Mouse (Mus musculus) midbrain, embryonic 13.5 days (tissue): ENCODE data around the gene Eef2. TPM values are rescaled to one million over a fixed set of nuclear protein-coding genes. Genes with fewer than 3 reads are reported as not detected.
"Not testable (repeated sequence)": the region's sequence is repeated elsewhere in the genome, so short reads cannot be mapped to it uniquely, and the experiment has no call there.

Experiments used
- ATAC-seq: fragments of 200-750 bp; cut with Nextera tagmentation; 2 replicates; pipeline ENCODE4 v1.8.0; 2017; ENCODE audit warnings: mild to moderate bottlenecking, moderate TSS enrichment, moderate library complexity
- H3K27ac ChIP-seq: fragments of 300-500 bp; sonication (generic); 2 replicates; pipeline ENCODE4 v1.5.1; 2015; ENCODE audit warnings: inconsistent platforms, mild to moderate bottlenecking, moderate library complexity
- H3K27me3 ChIP-seq: fragments of 300-500 bp; sonication (generic); 2 replicates; pipeline ENCODE4 v1.6.1; 2015; ENCODE audit warnings: mild to moderate bottlenecking, inconsistent platforms
- H3K36me3 ChIP-seq: fragments of 300-500 bp; sonication (generic); 2 replicates; pipeline ENCODE4 v1.6.1; 2015; ENCODE audit warnings: mild to moderate bottlenecking, inconsistent platforms
- H3K4me1 ChIP-seq: fragments of 300-500 bp; sonication (generic); replicated peaks from 2 replicates; pipeline ENCODE4 v1.6.1; 2015; ENCODE audit warnings: inconsistent platforms
- H3K4me2 ChIP-seq: fragments of 300-500 bp; sonication (generic); replicated peaks from 2 replicates; pipeline ENCODE4 v1.6.1; 2015; ENCODE audit warnings: moderate library complexity, mild to moderate bottlenecking, inconsistent platforms
- H3K4me3 ChIP-seq: fragments of 300-500 bp; sonication (generic); replicated peaks from 2 replicates; pipeline ENCODE4 v1.5.1; 2015; ENCODE audit warnings: mild to moderate bottlenecking, inconsistent platforms
- H3K9ac ChIP-seq: fragments of 300-500 bp; sonication (generic); replicated peaks from 2 replicates; pipeline ENCODE4 v1.6.1; 2015; ENCODE audit warnings: mild to moderate bottlenecking, inconsistent platforms
- H3K9me3 ChIP-seq: fragments of 300-500 bp; sonication (generic); 2 replicates; pipeline ENCODE4 v1.6.1; 2016; ENCODE audit warnings: mild to moderate bottlenecking, inconsistent platforms
- whole genome bisulfite sequencing: fragments of 180-500 bp; shearing (Covaris S2); methylation state at CpG from one replicate; pipeline ENCODE4 v1.1.7; 2015; 5-methylcytosine and 5-hydroxymethylcytosine counted together
- polyA plus RNA-seq: library from polyadenylated mRNA; unstranded; fragments of >200 nt; fragmentation: Nextera tagmentation; extraction: Ambion mirVana; gene quantifications from 2 replicates; pipeline ENCODE4 v1.2.1, GENCODE M21; 2015

Eef2 gene
- polyA plus RNA-seq, 1 experiment from 2014 or later = 565 TPM

GRCm38 (mm10) chr10:81221402-81222015 lies 45.1 kb downstream of the Eef2 start:
- WGBS = 84% methylated on average over 5 of the region's 5 CpGs
- H3K36me3 ChIP-seq = peaks cover 72% of the 10 kb centered on the region
- ATAC-seq = no peak
- H3K27ac ChIP-seq = no peak overlapping the region
- H3K9ac ChIP-seq = no peak overlapping the region
- H3K4me3 ChIP-seq = no peak overlapping the region
- H3K4me2 ChIP-seq = no peak overlapping the region
- 0 out of 2 replicates have a peak, but pooled peaks cover 4% of the 10 kb centered on the region for H3K4me1 ChIP-seq
- no peaks in the 10 kb centered on the region for H3K27me3 ChIP-seq
- no peaks in the 10 kb centered on the region for H3K9me3 ChIP-seq

GRCm38 (mm10) chr10:81223731-81224130 lies 47.3 kb downstream of the Eef2 start:
- not testable (repeated sequence) for H3K9me3 ChIP-seq, H3K9ac ChIP-seq, H3K27ac ChIP-seq, H3K4me2 ChIP-seq, ATAC-seq, H3K4me3 ChIP-seq, H3K27me3 ChIP-seq
- H3K4me1 ChIP-seq = peaks cover 22% of the 10 kb centered on the region
- H3K36me3 ChIP-seq = peaks cover 61% of the 10 kb centered on the region
- 69% methylated on average over 2 of the region's 2 CpGs for WGBS

- Histone ChIP-seq H3K36me3 (peaks cover 9% of the 10 kb centered on the region), H3K4me1 (peaks cover 57% of the 10 kb centered on the region), H3K9ac (peak overlapping the region; percentile 91), H3K9me3 (no peaks in the 10 kb centered on the region), H3K27me3 (no peaks in the 10 kb centered on the region), H3K4me2 (peak overlapping the region; percentile 85), H3K27ac (peak overlapping the region; percentile 95), H3K4me3 (peak overlapping the region; percentile 68)
- ATAC-seq = peak; percentile 13
- WGBS = 10% methylated on average over 20 of the region's 20 CpGs
Measured at GRCm38 (mm10) chr10:81229735-81230437, 53.5 kb downstream of the Eef2 start.

- H3K4me2 ChIP-seq = peak within 1 kb of the TSS; percentile 85
- WGBS = 3% methylated on average over 27 of the region's 27 CpGs
- no peaks in the 10 kb centered on the region for H3K27me3 ChIP-seq
- H3K9me3 ChIP-seq = no peaks in the 10 kb centered on the region
- peak within 1 kb of the TSS; percentile 91 for H3K9ac ChIP-seq
- H3K36me3 ChIP-seq = 0 out of 2 replicates have a peak, but pooled peaks cover 9% of the 10 kb centered on the region
- H3K4me3 ChIP-seq = peak within 1 kb of the TSS; percentile 68
- peak within 1 kb of the TSS; percentile 95 for H3K27ac ChIP-seq
- ATAC-seq = peak; percentile 92
- H3K4me1 ChIP-seq = peaks cover 57% of the 10 kb centered on the region
Measured at GRCm38 (mm10) chr10:81230438-81231332, 54.3 kb downstream of the Eef2 start, which contains the start of gene Atcay. Gene Atcay (minus strand): TSS chr10:81230833.

- 43% methylated on average over 7 of the region's 7 CpGs for WGBS
Measured at GRCm38 (mm10) chr10:81231436-81231835, 55.0 kb downstream of the Eef2 start.

More at GRCm38 (mm10) chr10:81231436-81231835, 55.0 kb downstream of the Eef2 start:
- H3K27me3 ChIP-seq = no peaks in the 10 kb centered on the region
- peaks cover 54% of the 10 kb centered on the region for H3K4me1 ChIP-seq
- peak overlapping the region; percentile 85 for H3K4me2 ChIP-seq
- 0 out of 2 replicates have a peak, but pooled peaks cover 9% of the 10 kb centered on the region for H3K36me3 ChIP-seq
- H3K9me3 ChIP-seq = no peaks in the 10 kb centered on the region
- peak overlapping the region; percentile 68 for H3K4me3 ChIP-seq
- peak overlapping the region; percentile 95 for H3K27ac ChIP-seq
- peak overlapping the region; percentile 91 for H3K9ac ChIP-seq
- ATAC-seq = peak; percentile 0; the same call in 1 of the 2 replicates

Other genes starting within 250 kb of the Eef2 start
- 4.0 and 4.9 TPM in 2 replicates for gene Gadd45b, start 246.6 kb upstream of the Eef2 start, polyA plus RNA-seq
- 10.4 and 10.9 TPM in 2 replicates for gene Gng7, start 161.7 kb upstream of the Eef2 start, polyA plus RNA-seq
- 30.9 and 34.3 TPM in 2 replicates for gene Diras1, start 151.0 kb upstream of the Eef2 start, polyA plus RNA-seq
- gene Slc39a3, start 139.2 kb upstream of the Eef2 start, polyA plus RNA-seq = 43.5 and 45.7 TPM in 2 replicates
- 316 and 322 TPM in 2 replicates for gene Sgta, start 116.5 kb upstream of the Eef2 start, polyA plus RNA-seq
- 44.9 and 48.5 TPM in 2 replicates for gene Thop1, start 106.6 kb upstream of the Eef2 start, polyA plus RNA-seq
- gene Creb3l3, start 77.8 kb upstream of the Eef2 start, polyA plus RNA-seq = 0.12 and 0.20 TPM in 2 replicates
- gene Map2k2, start 70.7 kb upstream of the Eef2 start, polyA plus RNA-seq = 220 and 243 TPM in 2 replicates
- gene Zbtb7a, start 41.4 kb upstream of the Eef2 start, polyA plus RNA-seq = 13.2 and 15.2 TPM in 2 replicates
- 60.0 and 60.9 TPM in 2 replicates for gene Pias4, start 8.7 kb upstream of the Eef2 start, polyA plus RNA-seq
- 48.4 and 67.3 TPM in 2 replicates for gene Dapk3, start 6.4 kb downstream of the Eef2 start, polyA plus RNA-seq
- 0.12 and 0.15 TPM in 2 replicates for gene 4930442H23Rik, start 7.2 kb downstream of the Eef2 start, polyA plus RNA-seq
- gene Nmrk2, start 25.4 kb downstream of the Eef2 start, polyA plus RNA-seq = 0.16 TPM in 1 of 2 replicates, not detected in the other
- gene Atcay, start 54.2 kb downstream of the Eef2 start, polyA plus RNA-seq = 66.0 and 77.3 TPM in 2 replicates
- 16.5 and 19.7 TPM in 2 replicates for gene Zfr2, start 56.5 kb downstream of the Eef2 start, polyA plus RNA-seq
- 7.2 and 8.8 TPM in 2 replicates for gene Matk, start 76.3 kb downstream of the Eef2 start, polyA plus RNA-seq
- 138 and 148 TPM in 2 replicates for gene Mrpl54, start 90.3 kb downstream of the Eef2 start, polyA plus RNA-seq
- 27.9 and 30.8 TPM in 2 replicates for gene Apba3, start 90.3 kb downstream of the Eef2 start, polyA plus RNA-seq
- gene Tjp3, start 115.0 kb downstream of the Eef2 start, polyA plus RNA-seq = 4.9 and 5.5 TPM in 2 replicates
- gene Pip5k1c, start 116.3 kb downstream of the Eef2 start, polyA plus RNA-seq = 92.8 and 99.6 TPM in 2 replicates
- gene Cactin, start 144.5 kb downstream of the Eef2 start, polyA plus RNA-seq = 35.5 and 35.8 TPM in 2 replicates
- gene Tbxa2r, start 152.1 kb downstream of the Eef2 start, polyA plus RNA-seq = 4.7 and 4.9 TPM in 2 replicates
- gene Gipc3, start 166.6 kb downstream of the Eef2 start, polyA plus RNA-seq = not detected in 2 replicates
- gene Hmg20b, start 173.8 kb downstream of the Eef2 start, polyA plus RNA-seq = 46.5 and 49.8 TPM in 2 replicates
- gene Mfsd12, start 180.9 kb downstream of the Eef2 start, polyA plus RNA-seq = 8.8 and 10.1 TPM in 2 replicates
- 0.44 and 0.70 TPM in 2 replicates for gene 4930404N11Rik, start 189.2 kb downstream of the Eef2 start, polyA plus RNA-seq
- gene Fzr1, start 201.9 kb downstream of the Eef2 start, polyA plus RNA-seq = 127 and 133 TPM in 2 replicates
- 73.5 TPM in 2 replicates for gene Dohh, start 207.8 kb downstream of the Eef2 start, polyA plus RNA-seq
- gene Gm48551, start 207.8 kb downstream of the Eef2 start, polyA plus RNA-seq = 6.9 and 7.2 TPM in 2 replicates
- 1.2 and 2.1 TPM in 2 replicates for gene Gm48552, start 212.4 kb downstream of the Eef2 start, polyA plus RNA-seq
- 1.4 and 1.9 TPM in 2 replicates for gene Smim24, start 216.4 kb downstream of the Eef2 start, polyA plus RNA-seq